Mouse (Mus musculus) embryonic fibroblast, embryonic 13.5 days (primary cell): ENCODE data around the gene I830077J02Rik.

ENCODE experiments used
- CTCF ChIP-seq: IDR thresholded peaks from 2 replicates; pipeline ENCODE4 v1.5.1; 2011; ENCODE audit warnings: mild to moderate bottlenecking, control low read depth, low read length, moderate library complexity, borderline replicate concordance; ENCODE audit not compliant: insufficient read depth
- POLR2A ChIP-seq: IDR thresholded peaks from 2 replicates; pipeline ENCODE4 v1.6.1; 2011; ENCODE audit warnings: low read depth, mild to moderate bottlenecking, control low read depth, low read length, moderate library complexity

DNA sequence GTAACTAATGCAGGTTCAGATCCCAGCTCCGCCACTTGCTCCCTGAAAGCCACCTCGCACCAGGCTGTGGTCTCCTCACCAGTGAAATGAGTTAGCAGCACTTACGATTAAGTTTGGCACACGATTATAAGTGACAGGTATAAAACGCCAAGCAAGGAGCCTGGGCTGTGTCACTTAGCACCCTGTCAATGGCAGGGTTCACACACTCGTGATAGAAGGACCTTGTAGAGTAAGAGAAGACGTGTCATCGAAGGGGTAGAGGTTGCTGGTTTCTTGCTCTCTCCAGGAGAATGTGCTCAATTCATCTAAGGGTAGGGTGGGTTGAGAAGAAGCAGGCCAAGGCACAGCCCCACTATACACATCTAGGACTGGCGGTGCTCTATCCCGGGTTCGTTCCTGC is 33.6 kb downstream of the I830077J02Rik start:
- no peak for TF ChIP-seq POLR2A
- TF ChIP-seq CTCF: no peak
